Mouse (Mus musculus) CD4-positive, CD25-positive, alpha-beta regulatory T cell, adult 4 months (primary cell): ENCODE measurements around the gene Mat2a. TPM values are rescaled to one million over a fixed set of nuclear protein-coding genes. Genes with fewer than 3 reads are reported as not detected.

Experiments used
- polyA plus RNA-seq, 2 experiments: library from polyadenylated mRNA; unstranded; fragments of 100-300 nt; shearing (Covaris generic); gene quantifications; one replicate each; pipeline ENCODE4 v1.2.1; 2017

Mat2a gene
- polyA plus RNA-seq, 2 experiments from 2014 or later, result 222 to 239 TPM

Other genes starting within 250 kb of the Mat2a start
- gene Atoh8, start 204.0 kb downstream of the Mat2a start, polyA plus RNA-seq, result not detected
- gene Sftpb, start 134.9 kb downstream of the Mat2a start, polyA plus RNA-seq, result not detected
- gene Usp39, start 94.4 kb downstream of the Mat2a start, polyA plus RNA-seq, result 10 to 100 TPM; 19.2 to 19.7 TPM
- gene 0610030E20Rik, start 92.2 kb downstream of the Mat2a start, polyA plus RNA-seq, result 10 to 100 TPM; 17.7 to 18.4 TPM
- gene Tmem150a, start 84.1 kb downstream of the Mat2a start, polyA plus RNA-seq, result 1 to 10 TPM in 1 of 2 experiments, under 1 TPM in 1; 0.57 to 1.6 TPM
- 100 to 1,000 TPM; 141 to 148 TPM for gene Rnf181, start 72.6 kb downstream of the Mat2a start, polyA plus RNA-seq
- gene Vamp5, start 59.1 kb downstream of the Mat2a start, polyA plus RNA-seq, result 10 to 100 TPM; 66.7 to 70.3 TPM
- 100 to 1,000 TPM; 326 to 346 TPM for gene Vamp8, start 48.9 kb downstream of the Mat2a start, polyA plus RNA-seq
- 10 to 100 TPM in 1 of 2 experiments, 1 to 10 TPM in 1; 5.6 to 11.6 TPM for gene Ggcx, start 25.2 kb downstream of the Mat2a start, polyA plus RNA-seq
- gene Sh2d6, start 82.1 kb upstream of the Mat2a start, polyA plus RNA-seq, result not detected
- 100 to 1,000 TPM; 547 to 812 TPM for gene Capg, start 104.8 kb upstream of the Mat2a start, polyA plus RNA-seq
- gene Elmod3, start 158.9 kb upstream of the Mat2a start, polyA plus RNA-seq, result 10 to 100 TPM; 22.9 to 32.2 TPM
- 1 to 10 TPM; 5.3 to 5.7 TPM for gene Retsat, start 158.9 kb upstream of the Mat2a start, polyA plus RNA-seq
- gene Tgoln1, start 177.4 kb upstream of the Mat2a start, polyA plus RNA-seq, result 100 to 1,000 TPM; 114 to 143 TPM